Mouse (Mus musculus) embryonic facial prominence, embryonic 13.5 days (tissue): Measurements from ENCODE around the gene Ugt1a10. TPM values are rescaled to one million over a fixed set of nuclear protein-coding genes. Genes with fewer than 3 reads are reported as not detected.
A peak's percentile ranks its signal among the peaks of the same experiment; 100 is the strongest.

ENCODE experiments used
- ATAC-seq: fragments of 200-750 bp; cut with Nextera tagmentation; 2 replicates; pipeline ENCODE4 v1.8.0; 2017; ENCODE audit warnings: low read depth; ENCODE audit not compliant: insufficient number of reproducible peaks, insufficient read depth, low FRiP score, low TSS enrichment
- H3K27ac ChIP-seq: fragments of 300-500 bp; sonication (generic); 2 replicates; pipeline ENCODE4 v1.5.1; 2015; ENCODE audit warnings: moderate library complexity, mild to moderate bottlenecking, inconsistent platforms
- H3K27me3 ChIP-seq: fragments of 300-500 bp; sonication (generic); 2 replicates; pipeline ENCODE4 v1.6.1; 2015; ENCODE audit warnings: mild to moderate bottlenecking, inconsistent platforms
- H3K36me3 ChIP-seq: fragments of 300-500 bp; sonication (generic); 2 replicates; pipeline ENCODE4 v1.6.1; 2015; ENCODE audit warnings: mild to moderate bottlenecking, inconsistent platforms
- H3K4me1 ChIP-seq: fragments of 300-500 bp; sonication (generic); 2 replicates; pipeline ENCODE4 v1.6.1; 2015; ENCODE audit warnings: inconsistent platforms
- H3K4me2 ChIP-seq: fragments of 300-500 bp; sonication (generic); 2 replicates; pipeline ENCODE4 v1.6.1; 2015; ENCODE audit warnings: moderate library complexity, mild to moderate bottlenecking, inconsistent platforms
- H3K4me3 ChIP-seq: fragments of 300-500 bp; sonication (generic); 2 replicates; pipeline ENCODE4 v1.5.1; 2015; ENCODE audit warnings: mild to moderate bottlenecking, inconsistent platforms
- H3K9ac ChIP-seq: fragments of 300-500 bp; sonication (generic); 2 replicates; pipeline ENCODE4 v1.6.1; 2015; ENCODE audit warnings: mild to moderate bottlenecking, inconsistent platforms
- H3K9me3 ChIP-seq: fragments of 300-500 bp; sonication (generic); 2 replicates; pipeline ENCODE4 v1.6.1; 2016; ENCODE audit warnings: inconsistent platforms
- WGBS: fragments of 180-500 bp; shearing (Covaris S2); methylation state at CpG from one replicate; pipeline ENCODE4 v1.1.7; 2015; ENCODE audit warnings: mixed read lengths; 5-methylcytosine and 5-hydroxymethylcytosine counted together
- polyA plus RNA-seq: library from polyadenylated mRNA; unstranded; fragments of >200 nt; fragmentation: Nextera tagmentation; extraction: Ambion mirVana; gene quantifications from 2 replicates; pipeline ENCODE4 v1.2.1, GENCODE M21; 2015

Ugt1a10 gene
- polyA plus RNA-seq, 1 experiment from 2014 or later: not detected

DNA sequence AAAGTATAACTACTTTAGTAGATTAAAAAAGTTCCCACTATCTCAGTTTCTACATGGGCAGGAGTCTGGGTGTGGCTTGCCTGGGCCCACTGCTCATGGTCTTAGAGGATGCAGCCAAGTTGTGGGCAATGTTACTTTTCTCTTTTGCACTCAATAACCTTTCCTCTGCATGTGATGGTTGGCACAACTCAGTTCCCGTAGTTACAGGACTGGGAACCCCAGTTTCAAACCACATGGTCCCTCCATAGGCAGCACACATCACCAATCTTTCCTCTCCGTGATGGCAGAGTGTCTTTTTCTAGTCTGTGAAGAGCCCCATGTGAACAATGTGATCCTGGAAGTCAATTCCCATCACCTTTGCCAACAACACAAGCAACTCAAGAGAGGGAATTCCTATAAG is 172.3 kb downstream of the Ugt1a10 start:
- Histone ChIP-seq H3K4me2 (no peak overlapping the region), H3K36me3 (no peaks in the 10 kb centered on the region), H3K27me3 (no peaks in the 10 kb centered on the region), H3K4me3 (no peak overlapping the region), H3K4me1 (no peaks in the 10 kb centered on the region), H3K9ac (no peak overlapping the region), H3K9me3 (peaks cover 71% of the 10 kb centered on the region), H3K27ac (no peak overlapping the region)
- 57% methylated on average over 2 of the region's 2 CpGs for WGBS
- no peak for ATAC-seq

DNA sequence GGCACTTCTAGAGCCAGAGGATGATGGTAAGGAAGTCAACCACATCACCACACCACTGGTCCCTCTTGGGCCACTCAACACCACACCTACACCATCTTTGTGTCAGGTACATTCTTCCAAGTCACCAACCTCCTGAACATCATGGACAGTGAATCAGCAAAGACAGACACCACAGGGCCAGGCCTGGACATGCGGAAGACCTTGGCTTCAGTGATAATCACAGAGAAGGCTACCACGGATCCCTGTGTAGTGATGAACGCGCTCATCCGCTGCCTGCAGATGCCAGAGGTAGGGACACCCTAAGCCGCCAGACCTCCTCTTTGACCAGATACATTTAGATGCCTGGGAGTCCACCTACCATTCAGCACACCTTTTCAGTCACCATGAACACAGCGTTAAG is 172.9 kb downstream of the Ugt1a10 start:
- no peak overlapping the region for H3K4me3 ChIP-seq
- no peak overlapping the region for H3K9ac ChIP-seq
- 67% methylated on average over 7 of the region's 7 CpGs for WGBS
- H3K4me1 ChIP-seq: no peaks in the 10 kb centered on the region
- H3K36me3 ChIP-seq: no peaks in the 10 kb centered on the region
- H3K27ac ChIP-seq: no peak overlapping the region
- no peak overlapping the region for H3K4me2 ChIP-seq
- peaks cover 77% of the 10 kb centered on the region for H3K9me3 ChIP-seq
- no peaks in the 10 kb centered on the region for H3K27me3 ChIP-seq
- peak; percentile 1; the same call in 1 of the 2 replicates for ATAC-seq

DNA sequence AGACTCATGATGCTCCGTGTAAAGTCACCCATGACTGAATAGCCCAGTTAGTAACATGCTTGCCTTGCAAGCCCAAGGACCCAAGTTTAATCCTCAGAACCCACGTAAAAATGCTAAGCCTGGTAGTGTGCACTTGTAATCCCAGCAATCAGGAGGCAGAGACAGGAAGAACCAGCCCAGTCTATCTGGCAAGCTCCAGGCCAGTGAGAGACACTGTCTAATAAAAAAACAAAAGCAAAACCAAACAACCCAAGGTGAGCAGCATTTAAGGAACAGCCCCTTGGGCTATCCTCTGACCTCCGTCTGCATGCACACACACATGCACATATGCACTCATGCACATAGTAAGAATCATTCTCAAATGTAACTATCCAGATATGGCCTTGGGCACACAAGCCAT is 174.4 kb downstream of the Ugt1a10 start:
- no peak overlapping the region for H3K4me3 ChIP-seq
- ATAC-seq: no peak
- H3K27me3 ChIP-seq: no peaks in the 10 kb centered on the region
- WGBS: 73% methylated on average over 3 of the region's 3 CpGs
- H3K4me1 ChIP-seq: no peaks in the 10 kb centered on the region
- no peak overlapping the region for H3K9ac ChIP-seq
- no peak overlapping the region for H3K27ac ChIP-seq
- H3K4me2 ChIP-seq: no peak overlapping the region
- peaks cover 91% of the 10 kb centered on the region for H3K9me3 ChIP-seq
- no peaks in the 10 kb centered on the region for H3K36me3 ChIP-seq

DNA sequence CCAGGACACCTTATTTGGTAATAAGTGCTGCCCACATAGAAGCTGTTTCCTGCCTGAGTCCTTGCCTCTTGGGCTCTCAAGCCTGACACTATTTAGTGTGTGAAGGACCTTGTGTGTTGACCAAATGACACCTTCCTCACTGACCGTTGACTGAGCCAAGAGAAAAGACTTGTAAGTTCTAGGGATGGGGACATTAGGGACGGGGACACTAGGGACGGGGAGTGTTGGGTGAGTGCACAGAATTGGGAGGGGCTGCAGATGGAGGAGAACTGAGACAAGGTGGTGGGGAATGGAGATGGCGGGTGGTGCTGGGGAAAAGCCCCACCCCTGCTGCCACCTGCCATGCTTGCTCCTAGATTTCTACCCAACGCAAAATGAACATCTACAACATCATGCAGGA is 174.8 kb downstream of the Ugt1a10 start:
- H3K27me3 ChIP-seq: no peaks in the 10 kb centered on the region
- ATAC-seq: no peak
- no peaks in the 10 kb centered on the region for H3K4me1 ChIP-seq
- H3K4me2 ChIP-seq: no peak overlapping the region
- 83% methylated on average over 5 of the region's 5 CpGs for WGBS
- H3K9ac ChIP-seq: no peak overlapping the region
- H3K4me3 ChIP-seq: no peak overlapping the region
- H3K27ac ChIP-seq: no peak overlapping the region
- H3K36me3 ChIP-seq: no peaks in the 10 kb centered on the region
- peaks cover 96% of the 10 kb centered on the region for H3K9me3 ChIP-seq

DNA sequence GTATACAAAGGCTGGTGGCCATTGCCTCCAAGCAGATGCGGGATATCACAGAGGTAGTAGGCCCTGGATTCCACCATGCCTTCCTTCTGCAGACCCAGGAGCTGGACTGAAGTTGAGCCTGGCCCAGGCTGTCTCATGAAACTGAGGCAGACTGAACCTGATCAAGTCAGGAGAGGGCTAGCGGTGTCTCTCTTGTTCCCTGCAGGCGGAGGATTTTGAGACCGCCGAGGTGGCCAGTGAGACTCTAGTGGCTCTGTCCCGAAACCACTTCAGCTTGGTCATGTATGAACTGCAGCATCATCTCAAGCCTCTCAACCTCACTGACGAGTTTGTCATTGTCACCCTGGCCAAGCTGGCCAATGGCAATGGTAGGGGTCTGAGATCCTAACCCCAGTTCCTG is 175.2 kb downstream of the Ugt1a10 start:
- Histone ChIP-seq H3K27me3 (no peaks in the 10 kb centered on the region), H3K9ac (no peak overlapping the region), H3K36me3 (no peaks in the 10 kb centered on the region), H3K4me3 (no peak overlapping the region), H3K27ac (no peak overlapping the region), H3K4me2 (no peak overlapping the region), H3K9me3 (peaks cover 98% of the 10 kb centered on the region), H3K4me1 (no peaks in the 10 kb centered on the region)
- 71% methylated on average over 7 of the region's 7 CpGs for WGBS
- no peak for ATAC-seq

DNA sequence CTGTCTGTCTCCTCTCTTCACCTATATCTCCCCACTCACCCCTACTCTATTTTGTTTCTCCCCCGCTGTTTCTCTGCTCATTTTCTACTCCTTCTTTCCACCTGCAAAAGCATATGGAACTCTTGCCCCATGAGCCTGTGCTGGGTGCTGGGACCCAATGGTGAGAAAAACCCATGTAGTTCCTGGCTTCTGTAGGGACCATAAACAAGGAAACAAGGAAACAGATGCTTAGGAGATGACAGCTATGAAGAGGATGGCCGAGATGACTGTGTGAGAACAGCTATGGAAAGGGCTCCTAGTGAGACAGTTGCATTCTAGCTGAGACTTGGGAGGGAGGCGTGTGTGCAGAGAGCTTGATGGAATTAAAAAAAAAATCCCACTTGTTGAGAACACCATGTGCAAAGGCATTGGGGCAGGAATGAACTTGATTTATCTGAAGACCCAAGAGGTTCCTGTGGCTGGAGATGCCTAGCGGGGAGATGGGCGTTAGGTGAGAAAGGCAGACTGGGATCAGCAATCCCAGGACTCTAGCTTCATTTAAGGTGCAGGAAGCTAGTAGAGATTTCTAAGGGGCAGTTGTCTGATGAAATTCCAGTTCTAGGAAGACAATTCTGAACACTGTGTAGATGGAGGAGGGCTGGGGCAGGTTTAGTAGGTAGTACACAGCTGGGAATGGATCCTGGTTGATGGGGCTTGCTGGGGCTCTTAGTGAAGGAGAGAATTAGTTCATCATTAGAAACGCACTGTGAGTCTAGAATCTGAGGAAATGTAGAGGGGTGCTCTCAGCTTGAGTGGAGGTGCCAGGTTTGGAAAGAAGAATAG is 176.0 kb downstream of the Ugt1a10 start:
- no peaks in the 10 kb centered on the region for H3K27me3 ChIP-seq
- no peak overlapping the region for H3K4me2 ChIP-seq
- H3K9ac ChIP-seq: no peak overlapping the region
- ATAC-seq: no peak
- no peak overlapping the region for H3K27ac ChIP-seq
- H3K4me3 ChIP-seq: no peak overlapping the region
- WGBS: 72% methylated on average over 6 of the region's 6 CpGs
- peaks cover 98% of the 10 kb centered on the region for H3K9me3 ChIP-seq
- H3K36me3 ChIP-seq: no peaks in the 10 kb centered on the region
- H3K4me1 ChIP-seq: no peaks in the 10 kb centered on the region

DNA sequence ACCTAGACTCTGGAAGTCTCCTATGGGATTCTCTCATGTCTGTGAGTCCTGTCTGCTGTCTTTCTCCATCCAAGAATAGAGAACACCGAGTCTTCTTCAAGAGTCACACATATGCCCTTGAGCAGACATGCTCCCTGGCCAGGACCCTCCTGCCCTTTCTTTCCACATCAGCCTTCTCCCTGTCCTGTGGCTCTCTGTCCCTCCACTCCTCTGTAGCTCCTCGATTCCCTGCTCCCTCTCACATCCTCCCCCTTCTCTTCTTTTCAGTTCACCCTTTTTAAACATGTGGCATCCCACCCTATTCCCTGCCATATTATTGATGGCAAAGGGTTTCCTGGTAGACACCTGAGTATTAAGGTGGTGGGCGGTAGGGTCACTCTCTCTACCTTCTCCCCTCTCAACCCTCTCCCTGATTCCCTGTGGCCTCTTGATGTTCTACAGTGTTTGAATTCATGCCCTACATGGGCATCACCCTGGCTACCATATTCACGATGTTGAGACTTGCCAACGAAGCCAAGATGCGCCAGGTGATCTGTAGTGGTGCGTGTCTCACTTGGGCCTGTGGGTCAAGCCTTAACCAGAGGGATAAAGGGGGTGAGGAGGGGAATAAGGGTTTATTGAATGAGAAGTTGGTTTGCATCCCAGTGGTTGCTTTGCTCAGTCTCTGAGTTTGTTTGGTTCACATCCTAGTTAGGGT is 176.8 kb downstream of the Ugt1a10 start:
- WGBS: 68% methylated on average over 7 of the region's 7 CpGs
- Histone ChIP-seq H3K4me2 (no peak overlapping the region), H3K27me3 (no peaks in the 10 kb centered on the region), H3K4me3 (no peak overlapping the region), H3K4me1 (no peaks in the 10 kb centered on the region), H3K36me3 (no peaks in the 10 kb centered on the region), H3K9ac (no peak overlapping the region), H3K9me3 (peaks cover 95% of the 10 kb centered on the region), H3K27ac (no peak overlapping the region)
- no peak for ATAC-seq

DNA sequence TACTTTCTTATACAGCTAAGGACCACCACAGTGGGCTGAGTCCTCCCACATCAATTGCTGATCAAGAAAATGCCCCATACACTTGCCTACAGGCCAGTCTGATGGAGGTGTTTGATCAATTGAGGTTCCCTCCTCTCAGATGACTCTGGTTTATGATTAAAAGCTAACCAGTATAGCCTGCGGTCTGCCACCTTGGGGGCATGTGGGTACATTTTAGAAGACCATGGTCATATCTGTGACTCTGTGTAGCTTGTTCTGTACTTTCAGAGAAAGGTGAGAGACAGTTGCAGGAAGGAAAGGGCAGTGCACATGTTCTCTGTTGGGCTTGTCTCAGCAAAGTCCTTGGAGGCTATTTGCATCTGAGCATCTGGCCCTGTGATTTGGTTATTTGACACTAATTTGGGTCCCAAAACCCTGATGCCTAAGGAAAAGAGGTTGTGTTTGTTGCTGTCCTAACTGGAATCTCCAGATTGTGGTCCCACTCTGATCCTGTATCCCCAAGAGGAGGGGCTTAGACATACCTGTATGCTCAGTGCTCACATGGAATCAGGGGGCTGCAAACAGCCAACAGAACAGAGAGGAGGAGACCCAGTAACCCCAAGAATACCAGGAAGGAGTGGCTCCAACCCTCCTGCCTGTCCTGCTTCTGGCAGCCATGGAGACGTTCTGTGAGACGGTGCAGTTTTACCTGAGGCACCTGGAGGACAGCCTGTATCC is 177.6 kb downstream of the Ugt1a10 start:
- Histone ChIP-seq H3K27ac (no peak overlapping the region), H3K36me3 (no peaks in the 10 kb centered on the region), H3K27me3 (no peaks in the 10 kb centered on the region), H3K9ac (no peak overlapping the region), H3K4me2 (no peak overlapping the region), H3K4me3 (no peak overlapping the region), H3K9me3 (peaks cover 96% of the 10 kb centered on the region), H3K4me1 (no peaks in the 10 kb centered on the region)
- no peak for ATAC-seq
- 56% methylated on average over 3 of the region's 3 CpGs for WGBS

DNA sequence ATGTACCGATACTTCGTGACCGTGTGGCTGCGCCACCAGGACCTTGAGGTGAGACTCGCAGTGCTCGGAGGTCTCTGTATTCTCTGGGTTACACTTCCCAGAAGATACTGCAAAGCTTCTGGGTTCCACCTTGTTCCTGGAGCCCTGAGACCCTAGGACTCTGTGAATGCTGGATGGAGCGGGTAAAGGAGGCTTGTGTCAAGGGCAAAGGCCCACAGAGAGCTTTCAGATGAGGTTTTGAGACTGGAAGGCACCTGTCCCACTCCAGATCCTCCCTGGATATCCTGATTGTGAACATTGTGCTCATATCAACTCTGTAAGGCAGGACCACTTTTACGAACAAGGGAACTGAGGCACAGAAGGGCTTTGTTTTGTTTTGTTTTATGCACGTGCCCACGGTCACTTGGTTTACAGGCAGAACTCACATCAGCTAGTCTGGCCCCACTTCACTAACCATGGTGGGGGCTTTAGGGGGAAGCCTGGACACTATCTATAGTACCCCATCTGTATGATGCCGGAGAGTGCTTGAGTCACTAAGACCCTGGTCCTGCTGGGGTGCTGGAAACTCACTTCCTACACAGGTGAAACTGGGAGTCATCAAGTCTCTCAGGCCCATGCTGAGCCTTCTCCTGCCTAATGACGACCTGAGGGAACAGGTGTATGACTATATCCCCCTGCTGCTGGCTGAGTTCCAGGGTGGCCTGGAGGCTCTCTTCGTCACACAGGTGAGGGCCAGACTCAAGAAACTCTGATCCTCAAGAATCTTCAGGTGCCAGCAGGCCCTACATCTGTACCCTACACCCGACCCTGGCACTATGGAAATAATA is 178.4 kb downstream of the Ugt1a10 start:
- ATAC-seq: no peak
- no peak overlapping the region for H3K27ac ChIP-seq

DNA sequence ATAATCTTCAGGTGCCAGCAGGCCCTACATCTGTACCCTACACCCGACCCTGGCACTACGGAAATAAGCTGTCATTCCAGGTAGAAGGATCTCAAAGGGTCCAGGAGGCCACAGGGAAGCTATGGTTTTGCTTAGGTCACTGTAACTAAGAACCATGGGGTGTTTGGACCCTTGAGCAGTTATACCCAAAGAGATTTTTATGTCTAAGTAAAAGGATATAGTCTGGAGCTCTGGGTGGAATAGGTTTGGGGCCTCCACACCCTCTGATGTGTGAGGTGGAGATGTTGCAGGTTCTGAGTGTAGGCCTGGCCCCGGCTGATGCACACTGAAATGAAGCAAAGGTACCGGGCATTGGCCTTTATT is 179.0 kb downstream of the Ugt1a10 start:
- H3K4me1 ChIP-seq: no peaks in the 10 kb centered on the region
- no peak overlapping the region for H3K4me3 ChIP-seq
- H3K9ac ChIP-seq: no peak overlapping the region
- peaks cover 95% of the 10 kb centered on the region for H3K9me3 ChIP-seq
- no peak for ATAC-seq
- WGBS: 64% methylated on average over 4 of the region's 4 CpGs
- H3K36me3 ChIP-seq: no peaks in the 10 kb centered on the region
- no peak overlapping the region for H3K4me2 ChIP-seq
- H3K27me3 ChIP-seq: no peaks in the 10 kb centered on the region
- no peak overlapping the region for H3K27ac ChIP-seq

More for the DNA sequence above, 178.4 kb downstream of the Ugt1a10 start:
- no peak overlapping the region for H3K4me3 ChIP-seq
- H3K9me3 ChIP-seq: peaks cover 95% of the 10 kb centered on the region
- no peaks in the 10 kb centered on the region for H3K27me3 ChIP-seq
- H3K9ac ChIP-seq: no peak overlapping the region
- 67% methylated on average over 14 of the region's 14 CpGs for WGBS
- H3K4me1 ChIP-seq: no peaks in the 10 kb centered on the region
- H3K4me2 ChIP-seq: no peak overlapping the region
- H3K36me3 ChIP-seq: no peaks in the 10 kb centered on the region

DNA sequence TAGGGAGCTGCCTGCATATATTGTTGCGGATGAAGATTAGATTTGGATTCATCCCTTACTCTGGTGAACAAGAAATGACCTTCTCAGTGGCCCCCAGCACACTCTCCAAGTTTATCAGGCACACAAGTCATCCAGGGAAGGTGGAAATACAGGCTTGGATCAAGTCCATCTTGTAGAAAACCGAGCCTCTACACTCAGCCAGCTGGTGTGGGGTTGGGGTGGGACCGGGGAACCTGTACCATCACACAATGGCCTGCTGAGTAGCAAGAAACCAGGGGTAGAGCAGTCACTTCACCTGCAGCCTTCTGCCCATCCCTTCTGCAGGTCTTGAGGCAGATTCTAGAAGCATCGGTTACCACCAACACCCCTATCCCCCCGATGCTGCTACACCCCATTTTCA is 179.5 kb downstream of the Ugt1a10 start:
- no peak for ATAC-seq
- Histone ChIP-seq H3K4me1 (no peaks in the 10 kb centered on the region), H3K9ac (no peak overlapping the region), H3K4me3 (no peak overlapping the region), H3K27ac (no peak overlapping the region), H3K27me3 (no peaks in the 10 kb centered on the region), H3K36me3 (no peaks in the 10 kb centered on the region), H3K4me2 (no peak overlapping the region), H3K9me3 (peaks cover 95% of the 10 kb centered on the region)
- 44% methylated on average over 5 of the region's 5 CpGs for WGBS
